Mouse (Mus musculus) heart, embryonic 12.5 days (tissue): ENCODE measurements around the gene Rbpms2. TPM values are rescaled to one million over a fixed set of nuclear protein-coding genes. Genes with fewer than 3 reads are reported as not detected.

ENCODE experiments used
- ATAC-seq: fragments of 200-750 bp; cut with Nextera tagmentation; 2 replicates; pipeline ENCODE4 v1.8.0; 2017; ENCODE audit warnings: moderate TSS enrichment, moderate library complexity; ENCODE audit not compliant: insufficient number of reproducible peaks, low FRiP score
- H3K27ac ChIP-seq: fragments of 300-500 bp; sonication (generic); 2 replicates; pipeline ENCODE4 v1.5.1; 2016; ENCODE audit warnings: mild to moderate bottlenecking, moderate library complexity; ENCODE audit not compliant: poor library complexity, severe bottlenecking
- H3K27me3 ChIP-seq: fragments of 300-500 bp; sonication (generic); replicated peaks from 2 replicates; pipeline ENCODE4 v1.6.1; 2016; ENCODE audit warnings: mild to moderate bottlenecking, moderate library complexity
- H3K36me3 ChIP-seq: fragments of 300-500 bp; sonication (generic); 2 replicates; pipeline ENCODE4 v1.6.1; 2016; ENCODE audit warnings: mild to moderate bottlenecking, moderate library complexity
- H3K4me1 ChIP-seq: fragments of 300-500 bp; sonication (generic); replicated peaks from 2 replicates; pipeline ENCODE4 v1.6.1; 2016; ENCODE audit warnings: mild to moderate bottlenecking
- H3K4me2 ChIP-seq: fragments of 300-500 bp; sonication (generic); 2 replicates; pipeline ENCODE4 v1.6.1; 2016; ENCODE audit warnings: mild to moderate bottlenecking, moderate library complexity
- H3K4me3 ChIP-seq: fragments of 300-500 bp; sonication (generic); 2 replicates; pipeline ENCODE4 v1.5.1; 2016; ENCODE audit warnings: mild to moderate bottlenecking
- H3K9ac ChIP-seq: fragments of 300-500 bp; sonication (generic); 2 replicates; pipeline ENCODE4 v1.6.1; 2016; ENCODE audit warnings: mild to moderate bottlenecking, moderate library complexity
- H3K9me3 ChIP-seq: fragments of 300-500 bp; sonication (generic); replicated peaks from 2 replicates; pipeline ENCODE4 v1.6.1; 2016; ENCODE audit warnings: mild to moderate bottlenecking, moderate library complexity
- WGBS: fragments of 180-500 bp; shearing (Covaris S2); methylation state at CpG from one replicate; pipeline ENCODE4 v1.1.7; 2016; 5-methylcytosine and 5-hydroxymethylcytosine counted together
- polyA plus RNA-seq: library from polyadenylated mRNA; unstranded; fragments of >200 nt; fragmentation: Nextera tagmentation; extraction: Ambion mirVana; gene quantifications from 2 replicates; pipeline ENCODE4 v1.2.1, GENCODE M21; 2016

Rbpms2 gene
- polyA plus RNA-seq, 1 experiment from 2014 or later: 132 TPM

- 84% methylated on average over 3 of the region's 3 CpGs for WGBS
- Histone ChIP-seq H3K27ac (no peak overlapping the region; the same call in 1 of the 2 replicates), H3K36me3 (peaks cover 14% of the 10 kb centered on the region; the same call in 1 of the 2 replicates), H3K9me3 (no peaks in the 10 kb centered on the region), H3K27me3 (no peaks in the 10 kb centered on the region), H3K4me2 (no peak overlapping the region), H3K4me3 (no peak overlapping the region), H3K4me1 (peaks cover 22% of the 10 kb centered on the region), H3K9ac (no peak overlapping the region)
- no peak for ATAC-seq
Observed at GRCm38 (mm10) chr9:65657218-65657617, 27.8 kb downstream of the Rbpms2 start.

GRCm38 (mm10) chr9:65661029-65661428 lies 31.6 kb downstream of the Rbpms2 start:
- Histone ChIP-seq H3K4me3 (no peak overlapping the region), H3K4me1 (peaks cover 10% of the 10 kb centered on the region; the same call in 1 of the 2 replicates), H3K36me3 (peaks cover 14% of the 10 kb centered on the region; the same call in 1 of the 2 replicates), H3K9ac (no peak overlapping the region), H3K27ac (peak overlapping the region; percentile 16; the same call in 1 of the 2 replicates), H3K4me2 (no peak overlapping the region), H3K27me3 (no peaks in the 10 kb centered on the region), H3K9me3 (no peaks in the 10 kb centered on the region)
- 62% methylated on average over 5 of the region's 5 CpGs for WGBS
- no peak for ATAC-seq

DNA sequence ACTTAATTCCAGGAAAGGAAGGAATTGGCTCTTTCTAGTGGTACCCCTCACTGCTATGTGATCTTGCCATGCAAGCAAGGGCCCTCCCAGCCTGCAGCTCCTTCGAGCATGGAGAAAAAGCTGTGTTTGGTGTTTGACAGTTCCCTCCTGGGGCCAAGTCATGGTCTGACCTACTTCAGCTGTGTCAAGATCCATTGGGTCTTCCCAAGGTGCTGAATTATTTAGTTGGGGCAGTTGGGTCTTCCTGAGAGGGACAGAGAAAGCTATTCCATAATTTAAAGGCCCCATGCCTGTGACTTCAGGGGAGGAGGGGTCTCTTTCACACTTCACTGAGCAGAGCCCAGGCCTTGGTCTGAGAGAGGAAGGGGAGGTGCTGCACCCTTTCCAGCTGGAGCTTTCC lies 32.0 kb downstream of the Rbpms2 start:
- H3K27me3 ChIP-seq: no peaks in the 10 kb centered on the region
- WGBS: 60% methylated on average over 1 of the region's 1 CpGs
- no peaks in the 10 kb centered on the region for H3K9me3 ChIP-seq
- ATAC-seq: no peak
- H3K4me3 ChIP-seq: no peak overlapping the region
- H3K9ac ChIP-seq: no peak overlapping the region
- no peak overlapping the region for H3K27ac ChIP-seq
- H3K36me3 ChIP-seq: peaks cover 14% of the 10 kb centered on the region; the same call in 1 of the 2 replicates
- H3K4me2 ChIP-seq: no peak overlapping the region
- peaks cover 14% of the 10 kb centered on the region for H3K4me1 ChIP-seq

DNA sequence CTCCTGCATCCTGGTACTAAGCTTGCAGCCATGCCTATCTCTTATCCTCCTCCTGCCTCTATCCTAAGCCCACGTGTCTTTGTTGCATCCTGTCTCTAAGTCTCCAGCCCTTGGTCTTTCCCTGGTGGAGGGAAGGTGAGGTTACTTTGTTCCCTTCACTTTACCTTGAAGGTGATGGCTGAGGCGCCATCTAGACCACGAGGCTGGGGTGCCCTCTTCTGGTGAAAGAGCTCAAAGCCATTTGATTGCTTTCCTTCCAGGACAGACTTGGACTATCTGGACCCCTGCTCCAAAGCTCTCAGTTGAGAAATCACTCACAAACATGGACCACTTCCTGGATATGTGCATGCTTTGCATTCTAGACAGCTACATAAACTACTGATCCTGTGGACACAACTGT lies 34.7 kb downstream of the Rbpms2 start:
- Histone ChIP-seq H3K4me2 (no peak overlapping the region), H3K36me3 (peaks cover 7% of the 10 kb centered on the region; the same call in 1 of the 2 replicates), H3K9me3 (no peaks in the 10 kb centered on the region), H3K27ac (no peak overlapping the region), H3K27me3 (no peaks in the 10 kb centered on the region), H3K4me1 (peaks cover 14% of the 10 kb centered on the region), H3K4me3 (no peak overlapping the region), H3K9ac (no peak overlapping the region)
- no peak for ATAC-seq
- 0% methylated on average over 3 of the region's 3 CpGs for whole genome bisulfite sequencing

DNA sequence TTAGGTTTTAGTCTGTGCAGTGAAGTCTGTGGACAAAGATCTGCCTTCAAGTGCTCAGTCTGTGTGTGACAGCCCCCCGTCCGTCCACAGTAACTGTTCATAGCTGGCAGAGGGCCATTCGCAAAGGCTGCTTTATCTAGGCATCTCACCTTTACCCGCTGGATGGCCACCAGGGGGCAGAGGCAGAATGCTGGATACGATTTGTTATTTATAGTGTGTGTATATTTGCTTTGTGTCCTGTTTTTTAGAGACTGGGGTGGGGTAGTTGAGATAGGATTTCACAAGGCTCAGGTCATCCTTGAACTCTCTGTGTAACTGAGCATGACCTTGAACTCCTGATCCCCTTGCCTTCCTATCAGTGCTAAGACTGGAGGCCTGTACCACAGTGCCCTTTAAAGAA lies 36.6 kb downstream of the Rbpms2 start:
- Histone ChIP-seq H3K4me3 (no peak overlapping the region), H3K27me3 (no peaks in the 10 kb centered on the region), H3K27ac (no peak overlapping the region), H3K36me3 (no peaks in the 10 kb centered on the region; the same call in 1 of the 2 replicates), H3K9me3 (no peaks in the 10 kb centered on the region), H3K9ac (no peak overlapping the region), H3K4me1 (peaks cover 8% of the 10 kb centered on the region), H3K4me2 (no peak overlapping the region)
- ATAC-seq: no peak
- 17% methylated on average over 5 of the region's 5 CpGs for WGBS

GRCm38 (mm10) chr9:65667701-65668100 lies 38.3 kb downstream of the Rbpms2 start, which contains the start of gene Oaz2:
Gene Oaz2 (plus strand): TSS chr9:65668001.
- no peaks in the 10 kb centered on the region for H3K27me3 ChIP-seq
- H3K4me1 ChIP-seq: peaks cover 22% of the 10 kb centered on the region
- no peak within 1 kb of the TSS for H3K27ac ChIP-seq
- H3K4me2 ChIP-seq: no peak within 1 kb of the TSS
- 90% methylated on average over 8 of the region's 8 CpGs for WGBS
- H3K9ac ChIP-seq: no peak within 1 kb of the TSS
- H3K36me3 ChIP-seq: no peaks in the 10 kb centered on the region; the same call in 1 of the 2 replicates
- no peak within 1 kb of the TSS for H3K4me3 ChIP-seq
- no peaks in the 10 kb centered on the region for H3K9me3 ChIP-seq
- no peak for ATAC-seq

DNA sequence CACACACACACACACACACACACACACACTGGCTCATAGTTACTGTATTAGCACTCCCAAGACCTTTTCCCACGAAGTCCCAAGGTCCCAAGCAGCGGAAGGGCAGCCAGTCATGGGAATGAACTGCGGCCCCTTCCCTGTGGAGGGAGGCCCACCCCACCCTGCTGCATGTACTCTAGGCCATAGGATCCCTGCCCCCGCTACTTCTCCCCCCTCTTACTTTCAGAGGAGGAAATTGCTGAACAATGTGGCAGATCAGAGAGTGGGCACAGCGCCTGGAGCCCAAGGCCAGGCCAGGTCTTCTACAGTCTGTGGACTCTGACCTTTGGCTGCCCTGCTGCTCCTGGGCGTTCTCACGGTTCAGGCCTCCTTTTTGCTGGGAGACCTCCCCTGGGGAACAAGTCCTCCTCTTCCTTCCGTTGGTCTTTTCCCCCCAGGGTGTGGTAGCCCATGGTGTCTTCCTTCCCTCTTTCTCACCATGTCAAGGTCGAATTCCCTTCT lies 42.0 kb downstream of the Rbpms2 start:
- no peaks in the 10 kb centered on the region for H3K27me3 ChIP-seq
- peaks cover 29% of the 10 kb centered on the region for H3K4me1 ChIP-seq
- H3K4me3 ChIP-seq: no peak overlapping the region
- 46% methylated on average over 9 of the region's 9 CpGs for WGBS
- H3K9ac ChIP-seq: no peak overlapping the region
- no peak overlapping the region for H3K4me2 ChIP-seq
- 0 out of 2 replicates have a peak, but pooled peaks have one; percentile 44 for ATAC-seq
- no peaks in the 10 kb centered on the region for H3K9me3 ChIP-seq
- peak overlapping the region; percentile 50 for H3K27ac ChIP-seq
- no peaks in the 10 kb centered on the region for H3K36me3 ChIP-seq

DNA sequence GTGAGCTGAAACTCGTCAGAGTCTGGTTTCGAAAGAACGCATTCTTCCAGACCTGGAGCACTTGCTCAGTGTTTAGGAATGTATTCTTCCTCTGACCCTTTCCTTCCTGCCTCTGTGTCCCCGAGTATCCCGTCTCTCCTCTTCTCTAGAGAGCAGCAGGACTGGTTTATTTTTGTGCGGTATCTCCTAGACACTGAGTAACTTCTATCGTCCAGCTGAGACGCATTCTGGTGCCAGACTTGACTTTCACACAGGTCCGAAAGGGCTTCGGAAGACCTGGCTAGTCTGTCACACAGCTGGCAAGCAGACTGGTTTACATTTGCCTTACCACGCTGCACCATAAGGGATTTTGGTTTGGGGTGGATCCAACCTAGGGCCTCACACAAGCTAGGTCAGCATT lies 43.5 kb downstream of the Rbpms2 start:
- WGBS: 24% methylated on average over 11 of the region's 11 CpGs

GRCm38 (mm10) chr9:65675461-65676357 lies 46.3 kb downstream of the Rbpms2 start:
- Histone ChIP-seq H3K27ac (peak overlapping the region; percentile 39; the same call in 1 of the 2 replicates), H3K4me1 (peaks cover 65% of the 10 kb centered on the region), H3K9me3 (no peaks in the 10 kb centered on the region), H3K36me3 (no peaks in the 10 kb centered on the region), H3K9ac (peak overlapping the region; percentile 15; the same call in 1 of the 2 replicates), H3K4me3 (peak overlapping the region; percentile 82), H3K4me2 (peak overlapping the region; percentile 79), H3K27me3 (no peaks in the 10 kb centered on the region)
- ATAC-seq: peak; percentile 19; the same call in 1 of the 2 replicates
- WGBS: 50% methylated on average over 8 of the region's 8 CpGs

More for the DNA sequence above, 43.5 kb downstream of the Rbpms2 start:
- 0 out of 2 replicates have a peak overlapping the region, but pooled peaks have one; percentile 2 for H3K4me2 ChIP-seq
- H3K27me3 ChIP-seq: no peaks in the 10 kb centered on the region
- no peak for ATAC-seq
- H3K9ac ChIP-seq: no peak overlapping the region
- peaks cover 38% of the 10 kb centered on the region for H3K4me1 ChIP-seq
- peak overlapping the region; percentile 74 for H3K27ac ChIP-seq
- H3K9me3 ChIP-seq: no peaks in the 10 kb centered on the region
- H3K36me3 ChIP-seq: no peaks in the 10 kb centered on the region
- no peak overlapping the region for H3K4me3 ChIP-seq

GRCm38 (mm10) chr9:65676358-65677118 lies 47.1 kb downstream of the Rbpms2 start:
- Histone ChIP-seq H3K27ac (peak overlapping the region; percentile 79), H3K4me3 (peak overlapping the region; percentile 82), H3K4me2 (peak overlapping the region; percentile 79), H3K9me3 (no peaks in the 10 kb centered on the region), H3K36me3 (no peaks in the 10 kb centered on the region), H3K4me1 (peaks cover 66% of the 10 kb centered on the region), H3K27me3 (no peaks in the 10 kb centered on the region), H3K9ac (peak overlapping the region; percentile 91)
- peak; percentile 96 for ATAC-seq
- WGBS: under 1% methylated on average over 49 of the region's 51 CpGs

DNA sequence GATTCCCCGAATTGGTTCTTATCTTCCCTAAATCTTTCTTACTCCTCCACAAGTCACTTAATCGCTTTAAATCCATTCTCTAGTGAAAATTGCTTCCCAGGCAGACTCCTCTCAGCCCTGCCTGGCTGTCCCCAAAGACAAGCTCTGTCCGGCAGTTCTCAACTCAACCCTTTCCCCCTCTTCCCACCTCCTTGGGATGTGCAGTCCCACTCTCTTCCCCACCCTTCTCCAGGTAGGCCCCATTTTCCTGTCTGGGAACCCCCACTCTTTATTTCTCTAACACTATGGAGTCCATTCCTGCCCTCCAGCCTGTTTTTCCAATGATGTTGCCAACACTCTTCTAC lies 47.6 kb downstream of the Rbpms2 start:
- Histone ChIP-seq H3K9me3 (no peaks in the 10 kb centered on the region), H3K27me3 (no peaks in the 10 kb centered on the region), H3K9ac (peak overlapping the region; percentile 91), H3K4me3 (peak overlapping the region; percentile 82), H3K36me3 (no peaks in the 10 kb centered on the region), H3K4me2 (peak overlapping the region; percentile 79), H3K27ac (peak overlapping the region; percentile 79), H3K4me1 (peaks cover 65% of the 10 kb centered on the region)
- 3% methylated on average over 3 of the region's 3 CpGs for WGBS
- ATAC-seq: no peak
